Mouse (Mus musculus): ENCODE data around the gene Utp18.
"Not testable (repeated sequence)": the region's sequence is repeated elsewhere in the genome, so short reads cannot be mapped to it uniquely, and the experiment has no call there.

Gene Utp18

GRCm38 (mm10) chr11:93885572-93886410, at the start of gene Utp18, which contains the start of gene Mbtd1:
Gene Utp18, minus strand, starts transcription at chr11:93885766.
Gene Mbtd1, plus strand, starts transcription at chr11:93885852.
- peak; percentile 99 for DNase-seq

GRCm38 (mm10) chr11:93929106-93929505, 43.5 kb upstream of the Utp18 start:
- DNase-seq = no peak

- DNase-seq = not testable (repeated sequence)
Observed at GRCm38 (mm10) chr11:93915019-93915418, 29.5 kb upstream of the Utp18 start.

- DNase-seq = no peak
Observed at GRCm38 (mm10) chr11:93911603-93912002, 26.0 kb upstream of the Utp18 start.

- no peak for DNase-seq
Observed at GRCm38 (mm10) chr11:93908829-93909228, 23.3 kb upstream of the Utp18 start.

- no peak for DNase-seq
Observed at GRCm38 (mm10) chr11:93907839-93908238, 22.3 kb upstream of the Utp18 start.

GRCm38 (mm10) chr11:93906834-93907233, 21.3 kb upstream of the Utp18 start:
- no peak for DNase-seq

- DNase-seq = no peak
Observed at GRCm38 (mm10) chr11:93897732-93898131, 12.2 kb upstream of the Utp18 start.

- no peak for DNase-seq
Observed at GRCm38 (mm10) chr11:93887080-93887447, 1.5 kb upstream of the Utp18 start.

- peak; percentile 76 for DNase-seq
Observed at GRCm38 (mm10) chr11:93886411-93887079, 979 bp upstream of the Utp18 start.

- peak; percentile 83 for DNase-seq
Observed at GRCm38 (mm10) chr11:93884901-93885571, 530 bp downstream of the Utp18 start.

- no peak for DNase-seq
Observed at GRCm38 (mm10) chr11:93884068-93884467, 1.5 kb downstream of the Utp18 start.

- no peak for DNase-seq
Observed at GRCm38 (mm10) chr11:93862638-93863037, 22.9 kb downstream of the Utp18 start.

GRCm38 (mm10) chr11:93862045-93862623, 23.4 kb downstream of the Utp18 start:
- DNase-seq = no peak

GRCm38 (mm10) chr11:93861193-93861592, 24.4 kb downstream of the Utp18 start:
- DNase-seq = no peak

GRCm38 (mm10) chr11:93860540-93861172, 24.9 kb downstream of the Utp18 start:
- no peak for DNase-seq

GRCm38 (mm10) chr11:93856284-93856955, 29.1 kb downstream of the Utp18 start:
- peak; percentile 85 for DNase-seq

GRCm38 (mm10) chr11:93852546-93852945, 33.0 kb downstream of the Utp18 start:
- no peak for DNase-seq

GRCm38 (mm10) chr11:93847342-93847741, 38.2 kb downstream of the Utp18 start:
- DNase-seq = no peak

- no peak for DNase-seq
Observed at GRCm38 (mm10) chr11:93835800-93836199, 49.8 kb downstream of the Utp18 start.

GRCm38 (mm10) chr11:93829971-93830370, 55.6 kb downstream of the Utp18 start:
- DNase-seq = no peak

- DNase-seq = no peak
Observed at GRCm38 (mm10) chr11:93829327-93829679, 56.3 kb downstream of the Utp18 start.

Measured in thymus, postnatal 4 days (tissue).